Mouse (Mus musculus) spleen, postnatal 14 days (tissue): ENCODE data around the gene Opcml.

Source experiments
- DNase-seq, 2 experiments: peaks; one replicate each; pipeline ENCODE4 v3.0.0; 2021 to 2022; ENCODE audit warnings: low spot score in 2 of 2

Opcml gene

DNA sequence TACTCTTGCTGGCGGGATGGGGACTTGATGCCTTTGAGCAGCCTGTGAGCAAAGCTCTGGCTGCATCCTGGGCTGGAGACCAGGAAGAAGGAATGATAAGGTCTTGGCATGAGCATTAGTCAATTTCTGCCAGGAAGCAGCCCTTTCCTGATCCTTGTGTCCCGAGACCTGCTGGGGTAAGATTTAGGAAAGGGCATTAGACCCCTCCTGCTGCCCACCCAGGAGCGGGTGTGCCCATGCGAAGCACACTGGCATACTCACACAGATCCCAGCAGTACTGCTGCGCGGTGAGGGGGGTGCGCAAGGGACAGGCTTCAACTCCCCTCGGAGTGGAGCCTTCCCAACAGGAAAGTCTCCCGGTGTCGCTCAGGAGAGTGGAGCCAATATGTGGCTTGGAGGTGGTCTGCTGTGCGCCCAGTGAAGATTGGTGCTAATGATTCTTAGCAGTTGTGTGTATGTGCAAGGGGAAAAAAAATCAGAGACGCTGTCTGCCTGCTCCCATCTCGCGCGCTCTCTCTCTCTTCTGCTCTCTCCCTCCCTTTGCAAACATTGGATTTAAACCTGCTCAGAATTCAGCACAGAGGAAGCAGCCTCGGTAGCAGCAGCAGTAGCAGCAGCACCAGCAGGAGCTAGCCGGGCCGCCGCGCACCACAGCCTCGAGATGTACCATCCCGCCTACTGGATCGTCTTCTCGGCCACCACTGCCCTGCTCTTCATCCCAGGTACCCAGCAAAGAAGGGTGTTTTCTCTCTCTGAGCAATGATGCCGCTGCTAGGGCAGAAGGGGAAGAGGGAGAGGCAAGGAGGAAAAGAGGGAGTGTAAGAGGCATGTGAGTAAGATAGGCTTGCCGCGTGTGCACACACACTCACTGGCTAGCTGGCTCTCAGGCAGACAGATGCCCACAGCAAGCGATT is at the start of gene Opcml:
TSS of gene Opcml (plus strand) at position 51 of the 914 bp plus-strand sequence.
- DNase-seq, result no peak

DNA sequence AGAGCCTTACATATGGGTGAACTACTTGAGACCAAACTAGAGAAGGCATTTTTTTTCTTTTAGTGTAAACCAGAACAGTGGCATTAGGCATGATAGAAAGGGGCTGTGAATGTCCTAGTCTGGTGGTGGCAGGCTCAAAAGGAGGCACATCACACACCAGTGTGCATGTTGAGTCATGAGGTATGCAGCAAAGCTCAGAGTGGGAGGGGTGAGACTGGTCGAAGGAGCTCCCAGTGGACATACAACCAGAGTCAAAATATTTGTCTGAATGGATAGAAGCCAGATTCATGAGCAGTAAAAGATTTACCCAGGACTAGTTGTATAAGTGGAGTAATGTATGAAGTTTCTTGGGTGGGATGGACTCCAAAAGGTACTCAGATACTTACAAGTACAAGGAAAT is 31.9 kb upstream of the Opcml start:
- DNase-seq, result no peak

DNA sequence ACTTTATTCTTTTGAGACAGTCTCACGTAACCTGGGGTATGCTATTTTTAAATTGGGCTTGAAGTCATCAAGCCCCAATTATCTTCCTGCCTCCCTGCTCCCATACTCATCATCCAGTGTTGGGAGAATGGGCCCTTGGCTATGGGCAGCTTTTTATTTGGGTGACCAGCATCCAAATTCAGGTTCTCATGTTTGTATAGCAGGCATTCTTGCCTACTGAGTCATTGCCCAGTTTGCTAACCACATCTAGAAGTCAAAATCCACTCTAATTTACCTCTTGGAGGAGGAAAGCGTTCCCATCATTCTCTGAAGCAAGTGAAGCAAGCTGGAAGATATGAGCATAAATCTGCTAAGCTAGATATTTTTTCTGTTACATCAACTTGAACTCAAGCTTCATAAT is 29.4 kb upstream of the Opcml start:
- DNase-seq, result no peak

DNA sequence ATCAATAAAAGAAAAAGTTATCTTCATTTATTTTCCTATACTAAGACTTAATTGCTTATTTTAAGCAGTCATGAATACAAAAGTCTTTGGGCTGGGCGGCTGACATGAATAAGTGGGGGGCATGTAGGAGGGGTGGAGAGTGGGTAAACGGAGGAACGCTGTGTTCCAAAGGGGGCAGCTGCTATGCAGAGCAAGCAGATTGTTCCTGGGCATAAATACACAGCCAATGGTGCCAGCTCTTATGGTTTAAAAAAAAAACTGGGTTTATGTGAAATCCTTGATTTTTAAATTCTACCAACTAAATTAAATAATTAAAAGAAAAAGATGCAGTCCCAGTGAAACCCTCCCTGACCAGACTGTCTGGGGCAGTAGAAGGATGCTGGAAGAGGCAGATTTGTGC is 24.1 kb upstream of the Opcml start:
- DNase-seq, result no peak

DNA sequence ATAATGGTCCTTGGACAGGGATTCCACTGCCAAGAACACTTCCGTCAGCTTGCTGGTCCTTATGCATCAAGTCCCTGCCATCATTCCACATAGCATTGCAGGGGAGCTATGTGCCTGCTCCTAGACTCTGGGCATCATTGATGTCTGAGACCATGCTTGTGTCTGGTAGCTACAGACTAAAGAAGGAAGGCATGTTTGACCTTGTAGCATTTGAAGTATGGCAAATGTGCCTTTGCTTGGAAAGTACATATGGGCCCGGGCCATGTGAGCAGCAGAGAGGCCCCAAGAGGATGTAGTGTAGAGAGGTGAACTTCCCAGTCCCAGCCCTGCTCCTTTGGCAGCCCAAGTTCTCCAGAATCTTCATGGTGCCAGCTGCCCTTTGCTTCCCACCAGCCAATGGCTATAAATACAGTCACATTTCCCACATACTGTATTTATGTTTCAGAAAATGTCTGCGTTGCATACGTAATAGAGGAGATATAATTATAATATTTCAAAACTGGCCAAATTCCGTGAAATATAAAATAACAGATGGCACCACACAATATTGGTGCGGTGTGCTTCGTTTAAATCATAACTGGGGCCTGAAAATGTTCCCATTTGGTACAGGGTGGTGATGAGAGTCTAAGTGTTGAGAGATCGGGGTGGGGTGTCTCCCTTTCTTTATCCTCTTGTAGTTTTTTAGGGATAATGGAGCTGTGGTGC is 23.2 kb upstream of the Opcml start:
- no peak for DNase-seq

- no peak for DNase-seq
These were observed 21.8 kb upstream of the Opcml start for GRCm38 (mm10) chr9:27768788-27769187.

DNA sequence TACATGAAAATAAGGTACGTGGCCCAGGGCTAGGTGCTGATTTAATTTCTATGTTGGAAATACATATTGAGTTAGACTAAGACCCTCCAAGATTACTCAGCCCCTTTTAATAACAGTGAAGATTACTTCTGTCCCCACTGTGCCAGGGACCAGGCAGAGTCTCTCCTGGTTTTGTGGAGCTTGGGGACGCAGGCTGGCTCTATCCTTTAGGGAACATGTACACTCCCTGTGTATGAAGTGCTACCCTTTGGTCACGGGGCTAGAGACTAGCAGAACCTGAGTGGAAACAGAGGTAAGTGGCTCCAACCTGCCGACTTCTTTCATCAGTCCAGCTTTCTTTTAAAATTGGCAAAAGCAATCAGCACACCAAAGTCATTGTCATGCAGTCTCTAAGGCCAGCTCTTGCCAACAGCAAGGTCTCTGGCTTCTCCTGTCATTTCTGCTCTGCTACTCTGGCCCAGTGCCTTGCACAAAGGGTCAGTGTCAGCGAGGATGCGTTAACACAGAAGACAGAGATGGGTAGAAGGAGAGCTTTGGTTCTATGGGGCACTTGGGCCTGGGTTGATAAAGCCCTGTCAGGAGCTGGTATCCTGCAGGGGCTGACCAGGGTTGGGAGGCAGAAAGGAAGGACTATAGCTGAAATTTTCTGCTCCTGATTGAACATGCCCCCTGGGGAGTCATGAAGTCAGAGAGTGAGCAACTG is 9.1 kb upstream of the Opcml start:
- no peak for DNase-seq

- DNase-seq, result no peak
These were observed 8.6 kb upstream of the Opcml start for GRCm38 (mm10) chr9:27781994-27782337.

- DNase-seq, result no peak
These were observed 1.0 kb downstream of the Opcml start for GRCm38 (mm10) chr9:27791639-27791966.

- no peak for DNase-seq
These were observed 1.7 kb downstream of the Opcml start for GRCm38 (mm10) chr9:27792226-27792625.

- DNase-seq, result no peak
These were observed 2.4 kb downstream of the Opcml start for GRCm38 (mm10) chr9:27792994-27793393.

DNA sequence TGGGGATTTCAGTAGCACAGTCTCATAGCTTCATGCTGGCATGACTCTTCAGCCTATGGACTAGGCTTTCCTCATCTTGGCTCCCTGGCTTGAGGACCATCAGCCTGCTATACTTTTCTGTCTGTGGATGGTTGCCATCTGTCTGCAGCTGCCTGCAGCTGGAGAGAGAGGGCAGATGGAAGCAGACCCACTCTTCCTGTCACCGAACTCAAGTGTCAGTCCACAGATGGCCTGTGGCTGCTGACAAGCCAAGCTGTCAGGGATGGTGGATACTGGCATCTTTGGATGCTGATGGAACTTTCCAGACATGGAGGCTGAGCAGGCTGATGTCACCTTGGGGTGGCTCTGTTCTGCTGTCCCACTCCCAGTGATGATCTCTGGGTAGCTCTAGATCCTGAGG is 6.0 kb downstream of the Opcml start:
- no peak for DNase-seq

DNA sequence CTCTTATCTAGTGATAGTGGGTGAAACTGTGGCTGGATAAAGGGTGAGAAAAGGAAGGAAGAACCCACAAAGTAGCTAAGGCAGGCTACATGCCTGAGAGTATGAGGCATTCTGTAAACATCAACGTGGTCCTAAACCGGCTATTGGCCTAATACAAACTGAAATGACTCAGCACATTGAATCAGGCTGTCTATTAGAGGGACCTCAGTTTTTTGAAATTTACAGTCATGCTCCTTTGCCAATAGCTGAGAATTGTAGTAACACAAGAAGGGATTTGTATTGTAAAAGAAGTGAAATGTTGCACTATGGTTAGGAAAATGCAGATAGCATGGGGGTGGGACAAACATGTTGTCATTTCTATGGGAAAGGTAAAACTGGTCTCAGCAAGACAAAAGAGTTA is 10.4 kb downstream of the Opcml start:
- no peak for DNase-seq

DNA sequence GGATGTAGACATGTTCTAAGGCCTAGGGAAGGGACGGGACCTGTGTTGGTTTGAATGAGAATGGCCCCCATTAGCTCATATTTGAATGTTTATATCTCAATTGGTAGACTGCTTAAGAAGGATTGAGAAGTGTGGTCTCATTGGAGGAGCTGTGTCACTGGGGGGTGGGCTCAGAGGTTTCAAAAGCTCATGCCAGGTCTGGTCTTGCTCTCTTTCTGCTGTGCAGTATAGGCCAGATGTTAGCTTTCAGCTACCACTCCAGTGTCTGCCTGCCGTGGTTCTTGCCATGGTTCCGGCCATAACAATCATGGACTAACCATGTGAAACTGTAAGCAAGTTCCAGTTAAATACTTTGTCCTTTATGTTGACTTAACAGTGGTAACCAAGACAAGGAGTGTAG is 11.2 kb downstream of the Opcml start:
- no peak for DNase-seq

GRCm38 (mm10) chr9:27802379-27802778 is 11.8 kb downstream of the Opcml start:
- DNase-seq, result no peak

DNA sequence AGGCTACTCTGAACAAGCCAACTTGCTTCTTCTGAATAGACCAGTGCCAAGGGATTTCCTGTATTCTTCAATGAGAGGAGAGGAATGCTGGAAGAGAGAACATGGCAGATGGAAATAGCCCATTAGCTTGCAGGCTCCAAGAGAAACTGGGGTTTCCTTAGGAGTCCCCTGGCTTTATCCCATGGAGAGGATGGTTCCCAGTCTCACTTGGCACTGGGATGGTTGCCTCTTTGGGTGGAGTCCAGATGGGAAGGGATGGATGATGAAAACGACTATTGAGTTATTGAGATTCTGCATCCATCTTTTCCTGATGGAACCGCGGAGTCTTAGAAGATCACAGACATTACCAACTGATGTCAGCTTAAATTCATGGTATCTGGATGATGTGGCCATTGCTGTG is 13.9 kb downstream of the Opcml start:
- DNase-seq, result no peak

- DNase-seq, result no peak
These were observed 19.2 kb downstream of the Opcml start for GRCm38 (mm10) chr9:27809741-27810140.

GRCm38 (mm10) chr9:27813207-27813790 is 22.7 kb downstream of the Opcml start:
- DNase-seq, result no peak

DNA sequence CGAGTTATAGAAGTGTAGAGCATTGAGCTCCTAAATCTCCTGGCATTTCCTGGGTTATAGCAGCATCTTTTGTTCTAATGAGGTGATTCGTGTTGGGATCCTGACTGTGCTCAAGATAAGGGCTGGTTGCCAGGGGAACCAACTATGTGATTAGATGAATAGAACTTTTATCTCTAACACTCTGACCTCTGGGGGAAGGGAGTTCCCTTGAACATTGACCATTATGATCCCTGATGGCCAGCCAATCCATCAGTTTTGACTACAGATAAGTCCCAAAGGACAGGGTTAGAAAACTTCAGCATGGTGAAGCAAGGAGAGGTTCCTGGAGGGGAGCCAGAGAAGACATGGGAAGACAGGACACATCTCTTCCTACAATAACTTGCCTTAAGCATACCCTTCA is 23.6 kb downstream of the Opcml start:
- no peak for DNase-seq

DNA sequence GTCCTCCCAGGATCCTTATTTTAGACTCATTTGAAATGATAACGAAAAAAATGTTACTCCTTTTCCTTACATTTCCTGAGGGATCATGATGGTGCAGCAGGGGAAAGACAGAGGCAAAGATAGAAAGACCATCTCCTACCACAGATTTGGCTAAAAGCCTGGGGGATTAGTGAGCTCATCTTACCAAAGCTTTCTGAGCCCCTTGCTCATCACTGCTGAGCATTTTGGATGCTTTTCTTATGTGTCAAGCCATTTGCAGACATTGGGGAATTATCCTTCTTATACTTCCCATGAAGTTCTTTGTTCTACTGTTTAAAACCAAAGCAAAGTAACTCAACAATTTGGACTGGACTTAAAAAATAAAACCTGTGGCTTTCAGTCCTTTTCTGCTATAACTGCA is 30.6 kb downstream of the Opcml start:
- DNase-seq, result no peak

DNA sequence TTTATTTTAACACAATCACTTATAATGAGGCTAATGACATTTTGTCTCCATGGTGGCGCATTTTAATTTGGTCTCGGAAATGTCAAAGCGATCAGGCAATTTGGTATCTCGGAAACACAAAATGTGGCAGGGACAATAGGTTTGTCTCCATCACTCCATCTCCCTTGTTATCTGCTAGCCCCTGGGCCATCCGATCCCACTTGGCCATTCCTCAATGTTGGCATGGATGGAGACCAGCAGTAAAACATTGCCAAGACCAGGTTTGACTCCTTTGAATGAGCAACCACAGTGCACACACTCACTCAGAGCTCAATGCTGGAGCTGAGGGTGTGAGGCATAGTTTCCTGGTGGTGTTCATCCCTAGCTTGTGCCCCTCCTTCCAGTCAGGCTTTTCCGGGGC is 32.1 kb downstream of the Opcml start:
- DNase-seq, result no peak

GRCm38 (mm10) chr9:27824424-27824823 is 33.8 kb downstream of the Opcml start:
- DNase-seq, result no peak
